Mouse (Mus musculus): ENCODE measurements around the gene Clmn.

- TF ChIP-seq CTCF (IDR thresholded peaks at IDR 0.05) (no peak), POLR2A (IDR thresholded peaks at IDR 0.05; ENCODE audit: insufficient read depth, low read depth, low read length) (no peak)
Measured at GRCm38 (mm10) chr12:104818057-104818456, 46.8 kb downstream of the Clmn start.

Measured in heart, adult 2 months (tissue).